Comparison of ENCODE assay signal across 21 mouse cellular contexts in the genomic region with DNA sequence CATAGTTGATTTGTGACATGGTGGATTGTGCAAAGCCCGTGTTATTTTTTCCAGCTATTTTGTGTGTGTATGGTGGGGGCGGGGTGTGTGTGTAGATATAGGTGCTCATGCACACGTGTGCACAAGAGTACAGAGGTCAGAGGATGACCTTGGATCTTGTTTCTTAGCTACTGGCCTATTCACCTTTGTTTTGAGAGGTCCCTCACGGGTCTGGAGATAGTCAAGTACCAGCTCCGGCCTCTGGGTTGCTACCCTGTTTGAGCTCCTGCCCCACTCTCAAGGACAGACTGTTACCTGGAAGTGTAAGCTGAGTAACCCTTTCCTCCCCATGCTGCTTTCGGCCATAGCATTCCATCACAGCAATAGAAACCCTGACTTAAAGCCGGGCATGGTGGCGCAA.
DNase-seq lines count a peak whose midpoint lies in the region; ATAC-seq and TF ChIP-seq lines count a peak whose summit lies in the region.
"Had no signal": no experiment of that assay in that cellular context is flagged by ENCODE, and none has a peak within 500 bp of the region (broad histone marks: within the 10 kb centered on the region; RNA-seq: fewer than 3 reads in every experiment).

No protein-coding gene starts in this region.

- no peaks in the 10 kb centered on the region for H3K9me3 ChIP-seq in hindbrain, postnatal 0 days (ENCODE audit: low read length)
- H3K9me3 ChIP-seq in hindbrain, embryonic 10.5 days, result no peaks in the 10 kb centered on the region
- H3K9me3 ChIP-seq: embryonic facial prominence, embryonic 13.5 days; forebrain, embryonic 15.5 days; G1E; hindbrain, embryonic 12.5 days; midbrain, embryonic 10.5 days had no signal

- 54% methylated on average over 8 of the region's 8 CpGs for WGBS in heart, adult 2 months
- WGBS in hindbrain, postnatal 0 days, result 87% methylated on average over 8 of the region's 8 CpGs
- WGBS in hindbrain, embryonic 10.5 days, result 83% methylated on average over 8 of the region's 8 CpGs
- WGBS in macrophage (ENCODE audit: missing documents), result 94% methylated on average over 8 of the region's 8 CpGs

- intact Hi-C loops in heart, adult 2 months (cut with DNase I), result loop anchor here (1.0 to 10.0 kb wide), 7 partner anchors 33 to 327 kb away; no protein-coding TSS in a partner anchor

- no peaks in the 10 kb centered on the region for H3K79me2 ChIP-seq in heart, adult 2 months (replicated peaks; ENCODE audit: control insufficient read depth, insufficient read depth, low read length)
- no peaks in the 10 kb centered on the region for H3K79me2 ChIP-seq in macrophage (ENCODE audit: inconsistent target)

- peak overlapping the region; percentile 99 for H3K27ac ChIP-seq in heart, adult 2 months
- no peak overlapping the region for H3K27ac ChIP-seq in hindbrain, postnatal 0 days
- H3K27ac ChIP-seq in hindbrain, embryonic 10.5 days, result no peak overlapping the region
- H3K27ac ChIP-seq in brown adipose tissue, adult 24 weeks (replicated peaks; ENCODE audit: low read depth, low read length), result peak overlapping the region; percentile 80
- peak overlapping the region; percentile 22; the same call in 1 of the 2 replicates for H3K27ac ChIP-seq in macrophage
- H3K27ac ChIP-seq: forebrain, embryonic 15.5 days; hindbrain, embryonic 12.5 days had no signal

- H3K36me3 ChIP-seq in heart, adult 2 months (ENCODE audit: control insufficient read depth, insufficient read depth, low read length), result 0 out of 2 replicates have a peak, but pooled peaks cover 3% of the 10 kb centered on the region
- no peaks in the 10 kb centered on the region for H3K36me3 ChIP-seq in hindbrain, postnatal 0 days (ENCODE audit: insufficient read depth, low read length)
- H3K36me3 ChIP-seq in hindbrain, embryonic 10.5 days, result no peaks in the 10 kb centered on the region
- no peaks in the 10 kb centered on the region for H3K36me3 ChIP-seq in macrophage (ENCODE audit: inconsistent target)
- H3K36me3 ChIP-seq: embryonic facial prominence, embryonic 13.5 days; forebrain, embryonic 15.5 days; G1E; hindbrain, embryonic 12.5 days; midbrain, embryonic 10.5 days had no signal

- H3K4me3 ChIP-seq in heart, adult 2 months, result no peak overlapping the region
- H3K4me3 ChIP-seq in hindbrain, postnatal 0 days (ENCODE audit: low read length), result no peak overlapping the region
- H3K4me3 ChIP-seq in hindbrain, embryonic 10.5 days, result no peak overlapping the region
- no peak overlapping the region for H3K4me3 ChIP-seq in brown adipose tissue, adult 24 weeks (ENCODE audit: insufficient read depth, low read depth, low read length)
- H3K4me3 ChIP-seq in macrophage (ENCODE audit: inconsistent target), result no peak overlapping the region
- H3K4me3 ChIP-seq: embryonic facial prominence, embryonic 13.5 days; forebrain, embryonic 15.5 days; hindbrain, embryonic 12.5 days; layer of hippocampus, adult 2 months; midbrain, embryonic 10.5 days had no signal

- peaks cover 32% of the 10 kb centered on the region for H3K4me1 ChIP-seq in heart, adult 2 months (ENCODE audit: control insufficient read depth, insufficient read depth, low read length)
- peaks cover 6% of the 10 kb centered on the region; the same call in 1 of the 2 replicates for H3K4me1 ChIP-seq in hindbrain, postnatal 0 days (ENCODE audit: insufficient read depth, low read length)
- peaks cover 48% of the 10 kb centered on the region for H3K4me1 ChIP-seq in hindbrain, embryonic 10.5 days (replicated peaks)
- peaks cover 29% of the 10 kb centered on the region for H3K4me1 ChIP-seq in brown adipose tissue, adult 24 weeks (ENCODE audit: control insufficient read depth, insufficient read depth, insufficient read length, low read length)

- no peak overlapping the region for H3K4me2 ChIP-seq in hindbrain, postnatal 0 days (ENCODE audit: low read depth, low read length)
- H3K4me2 ChIP-seq: embryonic facial prominence, embryonic 13.5 days; forebrain, embryonic 15.5 days; hindbrain, embryonic 12.5 days; liver, embryonic 11.5 days; lung, embryonic 14.5 days had no signal

- DNase-seq in heart, adult 2 months, result no peak
- no peak for DNase-seq in heart, adult 9 months (ENCODE audit: low spot score in 2 of 2)
- no peak for DNase-seq in hindbrain, postnatal 0 days (ENCODE audit: low spot score)
- no peak for DNase-seq in hindbrain, embryonic 10.5 days (ENCODE audit: low spot score)
- no peak for DNase-seq in adrenal gland, postnatal 14 days
- DNase-seq in cerebellum, adult 9-10 months, result no peak
- DNase-seq: cerebellum, adult 9-11 months; right cerebral cortex, postnatal 4 days; thymus, postnatal 14 days had no signal

- H3K27me3 ChIP-seq in heart, adult 2 months (ENCODE audit: control insufficient read depth, insufficient read depth, low read length), result no peaks in the 10 kb centered on the region
- H3K27me3 ChIP-seq in hindbrain, postnatal 0 days (ENCODE audit: insufficient read depth, low read length), result no peaks in the 10 kb centered on the region
- H3K27me3 ChIP-seq in hindbrain, embryonic 10.5 days (ENCODE audit: insufficient read depth, poor library complexity, severe bottlenecking), result no peaks in the 10 kb centered on the region
- H3K27me3 ChIP-seq: embryonic facial prominence, embryonic 13.5 days; forebrain, embryonic 15.5 days; hindbrain, embryonic 12.5 days had no signal

- no peak for TF ChIP-seq POLR2A in heart, adult 2 months (IDR thresholded peaks at IDR 0.05; ENCODE audit: insufficient read depth, low read depth, low read length)

- no peak for TF ChIP-seq EP300 in heart, adult 2 months (IDR thresholded peaks at IDR 0.05; ENCODE audit: insufficient read depth, low read depth, low read length)

- TF ChIP-seq CTCF in heart, adult 2 months (IDR thresholded peaks at IDR 0.05), result no peak; the same call in 1 of the 2 replicates
- no peak for TF ChIP-seq CTCF in hindbrain, postnatal 0 days (IDR thresholded peaks at IDR 0.05; ENCODE audit: low read depth)

- peak overlapping the region; percentile 4; the same call in 1 of the 2 replicates for H3K9ac ChIP-seq in heart, adult 2 months (ENCODE audit: low read depth, low read length)
- no peak overlapping the region for H3K9ac ChIP-seq in hindbrain, postnatal 0 days (replicated peaks; ENCODE audit: low read length)
- H3K9ac ChIP-seq: forebrain, embryonic 15.5 days; hindbrain, embryonic 12.5 days; lung, embryonic 14.5 days had no signal

- peak; percentile 5; the same call in 1 of the 2 replicates for ATAC-seq in hindbrain, postnatal 0 days
- ATAC-seq: CD4-positive, CD25-positive, alpha-beta regulatory T cell, adult 4 months; forebrain, embryonic 15.5 days; inflammation-experienced regulatory T-cells, adult 6 months had no signal

Comparison
In these comparisons a context has a peak if more than half of its experiments do, and no peak if none do; other contexts are left out.
1. H3K27ac ChIP-seq: peak in heart, adult 2 months (single experiment), brown adipose tissue, adult 24 weeks (single experiment) and macrophage (single experiment); none in hindbrain, postnatal 0 days (single experiment) and hindbrain, embryonic 10.5 days (single experiment).